Mouse (Mus musculus) myocyte (in vitro differentiated cells): ENCODE measurements at regions not wholly inside any gene's neighbourhood (a gene's known extent, or its start where the extent isn't known, plus 50 kb on each side); places are given as distances from the start of the nearest gene placed in this dataset.

Experiments used
- H3K27me3 ChIP-seq: one replicate; pipeline ENCODE4 v1.6.1; 2011; ENCODE audit not compliant: control insufficient read depth, insufficient read depth, insufficient read length
- H3K36me3 ChIP-seq: one replicate; pipeline ENCODE4 v1.6.1; 2011; ENCODE audit not compliant: control insufficient read depth, insufficient read depth
- H3K4me2 ChIP-seq: one replicate; pipeline ENCODE4 v1.6.1; 2011; ENCODE audit warnings: low read depth, control low read depth
- H3K4me3 ChIP-seq: one replicate; pipeline ENCODE4 v1.5.1; 2011; ENCODE audit warnings: mild to moderate bottlenecking, control low read depth, moderate library complexity
- H3K79me2 ChIP-seq: one replicate; pipeline ENCODE4 v1.6.1; 2011; ENCODE audit not compliant: control insufficient read depth, insufficient read depth
- H3ac ChIP-seq: one replicate; pipeline ENCODE4 v1.6.1; 2011; ENCODE audit not compliant: control insufficient read depth, insufficient read length
- CEBPB ChIP-seq: IDR thresholded peaks from 2 replicates; pipeline ENCODE4 v1.6.1; 2011; ENCODE audit warnings: mild to moderate bottlenecking, moderate library complexity; ENCODE audit not compliant: poor library complexity, insufficient read depth, severe bottlenecking
- E2F4 ChIP-seq: IDR thresholded peaks from one replicate; pipeline ENCODE4 v1.6.1; 2011; ENCODE audit warnings: mild to moderate bottlenecking, control low read depth, moderate library complexity; ENCODE audit not compliant: insufficient read depth
- MAX ChIP-seq: IDR thresholded peaks from one replicate; pipeline ENCODE4 v1.6.1; 2011; ENCODE audit warnings: low read depth, mild to moderate bottlenecking, control low read depth
- MYOD1 ChIP-seq, 3 experiments: IDR thresholded peaks; one replicate each; pipeline ENCODE4 v1.6.1; 2011; ENCODE audit warnings: control low read depth in 2 of 3, low read depth in 2 of 3, mild to moderate bottlenecking in 2 of 3, moderate library complexity in 1 of 3; ENCODE audit not compliant: insufficient read length in 2 of 3, control insufficient read depth in 1 of 3
- MYOG ChIP-seq, 3 experiments: IDR thresholded peaks; one replicate each; pipeline ENCODE4 v1.6.1; 2011; ENCODE audit warnings: control low read depth in 2 of 3, low read depth in 2 of 3, mild to moderate bottlenecking in 2 of 3; ENCODE audit not compliant: insufficient read length in 2 of 3, control insufficient read depth in 1 of 3, insufficient read depth in 1 of 3
- POLR2A ChIP-seq: IDR thresholded peaks from one replicate; pipeline ENCODE4 v1.6.1; 2011; ENCODE audit warnings: low read depth, mild to moderate bottlenecking, control low read depth, moderate library complexity; ENCODE audit not compliant: insufficient read length
- POLR2AphosphoS2 ChIP-seq: IDR thresholded peaks from one replicate; pipeline ENCODE4 v1.6.1; 2011; ENCODE audit warnings: low read depth, control low read depth; ENCODE audit not compliant: insufficient read length
- REST ChIP-seq: IDR thresholded peaks from one replicate; pipeline ENCODE4 v1.6.1; 2011; ENCODE audit warnings: mild to moderate bottlenecking, control low read depth, moderate library complexity; ENCODE audit not compliant: insufficient read depth, insufficient read length
- SRF ChIP-seq: IDR thresholded peaks from one replicate; pipeline ENCODE4 v1.6.1; 2011; ENCODE audit warnings: low read depth; ENCODE audit not compliant: control insufficient read depth, insufficient read length
- TCF12 ChIP-seq: IDR thresholded peaks from one replicate; pipeline ENCODE4 v1.6.1; 2011; ENCODE audit warnings: mild to moderate bottlenecking, control low read depth; ENCODE audit not compliant: poor library complexity, insufficient read depth, severe bottlenecking
- TCF3 ChIP-seq: IDR thresholded peaks from one replicate; pipeline ENCODE4 v1.6.1; 2011; ENCODE audit warnings: low read depth, control low read depth; ENCODE audit not compliant: insufficient read length
- USF1 ChIP-seq: IDR thresholded peaks from one replicate; pipeline ENCODE4 v1.6.1; 2011; ENCODE audit warnings: low read depth, mild to moderate bottlenecking, control low read depth, moderate library complexity

- TF ChIP-seq USF1 (no peak), POLR2AphosphoS2 (no peak), MYOG (IDR thresholded peaks at IDR 0.05; ENCODE audit: control insufficient read depth in 1 of 3, insufficient read depth in 1 of 3, insufficient read length in 2 of 3, low read depth in 2 of 3) (no peak), CEBPB (no peak), POLR2A (no peak)
- Histone ChIP-seq H3K4me2 (no peak overlapping the region), H3K36me3 (no peaks in the 10 kb centered on the region), H3ac (no peak overlapping the region), H3K27me3 (no peaks in the 10 kb centered on the region), H3K4me3 (no peak overlapping the region), H3K79me2 (no peaks in the 10 kb centered on the region)
These were observed 600.0 kb downstream of the Ttll7 start for GRCm38 (mm10) chr3:147452176-147452575.

DNA sequence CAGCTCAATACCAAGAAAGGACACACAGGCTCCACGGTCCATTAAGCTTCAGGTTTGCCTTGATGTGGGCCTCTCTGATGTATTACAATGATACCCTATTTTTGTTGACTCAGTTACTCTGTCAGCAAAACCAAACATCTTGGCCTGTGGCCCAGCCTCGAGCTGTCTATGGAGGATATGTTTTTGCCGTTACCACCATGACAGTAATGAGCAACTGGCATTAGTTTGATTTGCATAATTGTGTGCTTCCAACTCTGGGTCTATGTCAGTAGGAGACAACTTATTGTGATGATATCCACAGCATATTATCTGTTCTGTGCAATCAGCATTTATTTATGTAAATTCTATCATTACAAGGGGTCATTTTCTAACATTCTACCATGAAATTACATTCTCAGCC is 603.2 kb downstream of the Ttll7 start:
- Histone ChIP-seq H3K27me3 (no peaks in the 10 kb centered on the region), H3K4me2 (no peak overlapping the region), H3K79me2 (no peaks in the 10 kb centered on the region), H3K4me3 (no peak overlapping the region), H3K36me3 (no peaks in the 10 kb centered on the region), H3ac (no peak overlapping the region)
- no peak for TF ChIP-seq SRF

DNA sequence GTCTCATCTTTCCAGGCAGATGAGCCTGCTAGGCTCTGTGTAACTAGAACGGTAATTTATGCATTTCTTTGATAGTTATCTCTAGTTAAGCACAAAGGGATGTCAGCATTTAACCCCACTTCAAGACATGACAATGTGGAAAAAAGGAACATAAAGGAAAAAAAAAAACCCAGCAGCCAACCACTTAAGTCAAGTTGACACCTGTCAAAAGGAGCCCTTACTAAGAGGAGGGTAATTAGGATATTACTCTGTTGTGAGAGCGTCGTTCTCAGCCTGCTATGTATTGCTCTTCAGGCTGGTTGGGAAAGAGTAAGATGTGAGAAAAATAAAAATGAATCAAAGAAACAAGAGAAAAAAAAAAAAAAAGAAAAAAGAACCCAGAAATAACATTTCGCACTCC is 604.1 kb downstream of the Ttll7 start:
- H3K36me3 ChIP-seq, result no peaks in the 10 kb centered on the region
- H3K4me2 ChIP-seq, result no peak overlapping the region
- no peak for TF ChIP-seq POLR2AphosphoS2
- TF ChIP-seq TCF12, result no peak
- no peak for TF ChIP-seq MYOD1 (IDR thresholded peaks at IDR 0.05; ENCODE audit: control insufficient read depth in 1 of 3, insufficient read length in 2 of 3, low read depth in 2 of 3)
- TF ChIP-seq MYOG (IDR thresholded peaks at IDR 0.05; ENCODE audit: control insufficient read depth in 1 of 3, insufficient read depth in 1 of 3, insufficient read length in 2 of 3, low read depth in 2 of 3), result no peak
- no peak for TF ChIP-seq USF1
- no peak for TF ChIP-seq SRF
- no peak for TF ChIP-seq REST
- TF ChIP-seq E2F4, result no peak
- TF ChIP-seq POLR2A, result no peak
- TF ChIP-seq TCF3, result no peak
- TF ChIP-seq CEBPB, result no peak
- TF ChIP-seq MAX, result no peak
- H3K4me3 ChIP-seq, result no peak overlapping the region
- H3K79me2 ChIP-seq, result no peaks in the 10 kb centered on the region
- H3ac ChIP-seq, result no peak overlapping the region
- H3K27me3 ChIP-seq, result no peaks in the 10 kb centered on the region

DNA sequence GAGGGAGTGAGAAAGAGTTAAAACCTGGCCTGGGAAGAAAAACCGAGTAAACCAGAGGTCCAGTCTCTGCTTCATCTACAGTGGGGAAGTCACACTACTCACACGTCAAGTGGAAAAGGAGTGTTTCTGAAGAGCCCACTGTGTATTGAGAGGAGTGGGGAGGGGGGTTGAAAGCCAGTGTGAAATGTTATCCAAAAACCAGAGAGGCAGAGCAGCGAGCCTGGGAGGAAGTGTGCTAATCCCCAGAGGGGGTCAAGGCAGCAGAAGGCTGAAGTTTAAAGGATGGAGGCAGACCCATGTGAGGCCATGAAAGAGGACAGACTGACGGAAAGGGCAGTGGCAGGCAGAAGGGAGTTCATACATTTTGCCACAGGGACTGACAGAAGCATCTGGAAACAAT is 605.9 kb downstream of the Ttll7 start:
- Histone ChIP-seq H3K4me3 (no peak overlapping the region), H3ac (no peak overlapping the region), H3K27me3 (no peaks in the 10 kb centered on the region), H3K4me2 (no peak overlapping the region), H3K36me3 (no peaks in the 10 kb centered on the region), H3K79me2 (no peaks in the 10 kb centered on the region)
- TF ChIP-seq POLR2A, result no peak
- no peak for TF ChIP-seq SRF
- no peak for TF ChIP-seq POLR2AphosphoS2
- no peak for TF ChIP-seq USF1
- TF ChIP-seq MYOG (IDR thresholded peaks at IDR 0.05; ENCODE audit: control insufficient read depth in 1 of 3, insufficient read depth in 1 of 3, insufficient read length in 2 of 3, low read depth in 2 of 3), result no peak
- no peak for TF ChIP-seq TCF12
- no peak for TF ChIP-seq MAX
- no peak for TF ChIP-seq MYOD1 (IDR thresholded peaks at IDR 0.05; ENCODE audit: control insufficient read depth in 1 of 3, insufficient read length in 2 of 3, low read depth in 2 of 3)

GRCm38 (mm10) chr3:147479890-147480289 is 627.7 kb downstream of the Ttll7 start:
- no peak overlapping the region for H3K4me2 ChIP-seq
- TF ChIP-seq MYOG (IDR thresholded peaks at IDR 0.05; ENCODE audit: control insufficient read depth in 1 of 3, insufficient read depth in 1 of 3, insufficient read length in 2 of 3, low read depth in 2 of 3), result no peak
- no peak for TF ChIP-seq TCF12
- no peak for TF ChIP-seq SRF
- H3K4me3 ChIP-seq, result no peak overlapping the region
- H3K36me3 ChIP-seq, result no peaks in the 10 kb centered on the region
- H3K27me3 ChIP-seq, result no peaks in the 10 kb centered on the region
- no peaks in the 10 kb centered on the region for H3K79me2 ChIP-seq
- no peak overlapping the region for H3ac ChIP-seq
